Mouse (Mus musculus): Measurements from ENCODE around the gene Chd1.
"Not testable (repeated sequence)": the region's sequence is repeated elsewhere in the genome, so short reads cannot be mapped to it uniquely, and the experiment has no call there.

Chd1 gene

GRCm38 (mm10) chr17:15704475-15705300 lies at the start of gene Chd1:
Gene Chd1 (plus strand): TSS chr17:15704967.
- DNase-seq (ENCODE audit: low spot score in 2 of 2), result peak; percentile 89 to 95

GRCm38 (mm10) chr17:15656881-15657607 lies 47.7 kb upstream of the Chd1 start:
- no peak for DNase-seq (ENCODE audit: low spot score in 2 of 2)

DNA sequence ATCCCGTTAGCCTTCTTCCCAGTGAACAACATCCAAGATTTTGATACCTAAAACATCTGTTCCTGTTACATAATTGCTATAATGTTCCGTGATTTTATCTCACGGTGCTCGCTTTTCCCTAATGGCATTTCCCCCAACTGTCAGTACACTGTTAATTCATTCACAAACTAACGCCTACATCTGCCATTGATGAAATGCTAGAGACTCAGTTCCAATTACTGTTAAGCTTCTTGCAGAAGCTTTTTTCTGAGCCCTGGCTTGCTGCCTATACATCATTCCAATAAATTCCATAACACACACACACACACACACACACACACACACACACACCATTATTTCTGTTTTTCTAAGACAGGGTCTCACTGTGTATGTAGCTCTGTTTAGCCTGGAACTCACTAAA lies 31.9 kb upstream of the Chd1 start:
- DNase-seq (ENCODE audit: low spot score in 2 of 2), result no peak

DNA sequence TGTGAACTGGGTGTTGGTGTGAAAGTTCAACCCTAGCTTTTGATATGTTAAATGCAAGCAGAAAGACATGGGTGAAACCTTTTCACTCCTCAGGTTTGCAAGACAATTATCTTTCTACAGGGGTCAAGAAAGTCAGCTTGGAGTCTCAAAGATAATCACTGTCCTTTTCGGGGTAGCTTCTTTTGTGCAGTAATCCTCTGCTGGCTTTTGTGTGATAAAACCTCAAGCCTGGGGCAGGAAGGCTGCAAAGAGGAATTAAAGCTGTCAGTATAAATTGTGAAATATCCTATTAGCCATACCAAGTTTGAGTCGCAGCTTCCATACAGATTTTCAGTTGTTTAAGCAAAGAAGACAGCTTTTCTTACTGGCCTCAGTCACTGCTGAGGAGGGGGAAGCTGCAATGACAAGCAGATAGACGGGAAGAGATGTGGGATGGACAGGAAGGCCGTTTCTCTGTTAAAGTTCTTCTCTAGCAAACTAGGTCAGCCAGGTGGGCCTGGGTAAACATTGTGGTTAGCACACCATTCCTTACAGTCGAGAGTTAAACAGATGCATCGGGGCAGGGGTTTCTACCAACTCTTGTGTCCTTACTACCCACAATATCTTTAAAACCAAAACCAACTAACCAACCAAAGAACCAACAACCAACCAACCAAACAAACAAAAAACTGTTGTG lies 26.7 kb upstream of the Chd1 start:
- DNase-seq (ENCODE audit: low spot score in 2 of 2), result no peak

GRCm38 (mm10) chr17:15679966-15680630 lies 24.7 kb upstream of the Chd1 start:
- DNase-seq (ENCODE audit: low spot score in 2 of 2), result no peak

DNA sequence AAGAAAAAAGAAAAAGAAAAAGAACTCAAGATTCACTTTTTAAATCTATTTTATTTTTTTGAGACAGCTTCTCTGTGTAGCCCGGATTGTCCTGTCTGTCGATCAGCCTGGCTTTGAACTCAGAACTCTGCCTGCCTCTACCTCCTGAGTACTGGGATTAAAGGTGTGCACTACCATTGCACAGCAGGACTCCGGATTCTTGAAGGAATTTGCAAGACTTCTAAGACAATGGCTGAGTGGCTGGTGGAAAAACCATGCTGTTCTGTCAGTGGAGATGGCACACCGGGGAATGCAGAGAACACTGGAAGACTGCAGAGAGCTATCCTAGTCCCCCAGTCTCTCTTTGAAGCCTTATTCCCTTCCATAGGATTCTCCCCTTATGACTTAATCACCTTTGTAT lies 24.1 kb upstream of the Chd1 start:
- no peak for DNase-seq (ENCODE audit: low spot score in 2 of 2)

GRCm38 (mm10) chr17:15686396-15686795 lies 18.4 kb upstream of the Chd1 start:
- DNase-seq (ENCODE audit: low spot score in 2 of 2), result no peak

DNA sequence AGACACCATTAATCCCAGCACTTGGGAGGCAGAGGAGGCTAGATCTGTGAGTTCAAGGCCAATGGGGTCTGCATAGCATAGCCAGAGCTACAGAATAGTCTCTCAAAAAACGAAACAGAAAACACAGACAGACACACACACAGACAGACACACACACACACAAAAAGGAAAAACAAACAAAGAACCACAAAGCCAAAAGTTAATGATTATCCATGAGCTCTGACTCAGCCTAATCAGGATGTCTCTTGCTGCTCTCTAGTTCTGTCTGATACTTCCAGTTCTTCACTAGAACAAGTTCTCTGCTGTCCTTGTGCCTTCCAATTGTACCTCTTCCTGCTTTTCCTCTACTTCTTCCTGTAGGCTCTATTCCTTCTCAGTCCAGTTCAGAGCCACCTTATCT lies 14.5 kb upstream of the Chd1 start:
- DNase-seq (ENCODE audit: low spot score in 2 of 2), result no peak

DNA sequence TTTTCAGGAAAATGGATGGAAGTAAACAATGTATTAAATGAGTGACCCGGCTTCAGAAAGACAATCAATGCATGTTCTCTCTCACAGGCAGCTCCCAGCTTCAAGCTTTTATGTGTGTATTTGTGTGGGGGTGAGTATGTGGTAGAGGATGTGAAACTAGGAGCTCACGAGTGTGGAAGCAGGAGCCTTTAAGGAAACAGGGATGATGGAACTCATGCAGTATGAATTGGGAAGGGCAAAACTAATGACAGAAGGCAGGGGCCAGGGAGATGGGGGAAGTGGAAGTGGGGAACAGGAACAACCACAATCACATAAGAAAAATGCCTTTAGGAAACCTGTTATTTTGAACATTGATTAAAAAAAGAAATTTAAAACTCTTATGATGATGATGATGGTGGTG lies 9.2 kb upstream of the Chd1 start:
- no peak for DNase-seq (ENCODE audit: low spot score in 2 of 2)

DNA sequence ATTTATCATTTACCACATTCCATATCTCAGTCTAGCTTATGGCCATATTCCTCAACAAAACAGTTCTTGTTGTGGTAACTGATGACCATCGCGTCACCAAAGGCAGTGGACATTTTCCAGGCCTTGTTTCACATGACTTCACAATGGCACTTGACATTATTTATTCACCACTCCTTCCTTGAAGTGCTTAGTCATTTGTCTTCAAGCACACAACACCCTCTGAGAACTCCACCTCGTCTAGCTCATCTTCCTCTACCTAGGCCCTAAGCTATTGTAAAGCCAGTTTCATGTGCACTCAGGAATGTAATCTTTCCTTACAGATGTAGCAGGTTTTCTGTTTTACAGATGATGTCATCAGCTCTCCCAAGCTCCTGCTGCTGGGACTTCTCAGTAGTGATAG lies 5.8 kb upstream of the Chd1 start:
- no peak for DNase-seq (ENCODE audit: low spot score in 2 of 2)

- DNase-seq (ENCODE audit: low spot score in 2 of 2), result no peak
Observed at GRCm38 (mm10) chr17:15701505-15701904, 3.3 kb upstream of the Chd1 start.

DNA sequence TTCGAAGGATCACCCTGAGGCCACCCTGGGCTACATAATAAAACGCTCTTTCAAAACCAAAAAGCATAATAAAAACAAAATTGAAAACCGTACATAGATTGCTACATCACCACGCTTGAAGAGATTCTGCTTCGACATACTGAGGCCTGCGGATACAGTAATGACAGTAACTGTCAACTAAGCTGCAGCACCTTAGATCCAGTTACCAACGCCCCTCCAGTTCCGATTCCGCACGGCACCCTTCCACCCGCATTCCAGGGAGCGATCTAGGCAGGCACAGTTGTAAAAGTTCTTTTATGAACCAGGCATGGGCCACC lies 651 bp upstream of the Chd1 start:
- no peak for DNase-seq (ENCODE audit: low spot score in 2 of 2)

GRCm38 (mm10) chr17:15705303-15706284 lies 827 bp downstream of the Chd1 start:
- DNase-seq (ENCODE audit: low spot score in 2 of 2), result peak; percentile 50 to 80

GRCm38 (mm10) chr17:15714507-15714906 lies 9.7 kb downstream of the Chd1 start:
- DNase-seq (ENCODE audit: low spot score in 2 of 2), result no peak

GRCm38 (mm10) chr17:15715013-15715902 lies 10.5 kb downstream of the Chd1 start:
- peak; percentile 52 to 75 for DNase-seq (ENCODE audit: low spot score in 2 of 2)

GRCm38 (mm10) chr17:15715940-15716339 lies 11.2 kb downstream of the Chd1 start:
- DNase-seq (ENCODE audit: low spot score in 2 of 2), result no peak

GRCm38 (mm10) chr17:15720841-15721240 lies 16.1 kb downstream of the Chd1 start:
- no peak for DNase-seq (ENCODE audit: low spot score in 2 of 2)

DNA sequence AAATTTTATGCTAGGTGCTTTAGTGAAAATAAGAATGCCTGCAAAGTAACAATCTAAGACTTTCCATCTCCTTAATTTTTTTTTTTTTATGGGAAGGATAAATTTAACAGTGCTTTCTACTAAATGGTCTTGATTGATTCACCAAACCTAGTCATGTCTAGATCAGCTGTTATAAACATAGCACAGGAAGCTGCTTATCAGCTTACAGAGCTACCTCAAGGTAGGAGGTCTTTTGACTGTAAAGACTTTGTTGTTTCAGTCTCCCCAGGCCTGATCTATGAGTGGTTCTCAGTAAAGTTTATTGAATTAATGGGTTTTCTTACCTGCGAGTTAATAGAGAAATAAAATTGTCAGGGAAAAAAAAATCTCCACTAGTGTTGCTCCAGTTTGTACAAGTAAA lies 18.5 kb downstream of the Chd1 start:
- DNase-seq (ENCODE audit: low spot score in 2 of 2), result no peak

DNA sequence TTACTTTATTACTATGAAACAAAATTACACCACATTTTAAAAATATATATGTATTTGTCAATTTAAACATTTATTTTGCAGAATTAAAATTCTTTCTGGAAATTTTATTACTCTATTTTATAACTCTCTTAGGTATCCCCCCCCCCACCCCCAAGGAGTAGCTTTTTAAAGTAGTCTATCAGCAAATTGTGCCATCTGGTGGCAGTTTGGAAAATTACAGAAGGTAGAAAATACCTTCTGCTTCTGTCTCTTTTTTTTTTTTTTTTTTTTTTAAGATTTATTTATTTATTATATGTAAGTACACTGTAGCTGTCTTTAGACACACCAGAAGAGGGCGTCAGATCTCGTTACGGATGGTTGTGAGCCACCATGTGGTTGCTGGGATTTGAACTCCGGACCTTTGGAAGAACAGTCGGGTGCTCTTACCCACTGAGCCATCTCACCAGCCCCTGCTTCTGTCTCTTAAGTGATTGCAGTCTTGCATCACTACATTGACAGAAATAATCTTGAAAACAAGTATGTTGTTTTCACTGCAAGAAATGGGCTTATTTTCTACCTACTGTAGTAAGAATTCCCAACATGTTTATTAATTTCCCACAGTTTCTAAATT lies 19.2 kb downstream of the Chd1 start:
- DNase-seq (ENCODE audit: low spot score in 2 of 2), result not testable (repeated sequence)

DNA sequence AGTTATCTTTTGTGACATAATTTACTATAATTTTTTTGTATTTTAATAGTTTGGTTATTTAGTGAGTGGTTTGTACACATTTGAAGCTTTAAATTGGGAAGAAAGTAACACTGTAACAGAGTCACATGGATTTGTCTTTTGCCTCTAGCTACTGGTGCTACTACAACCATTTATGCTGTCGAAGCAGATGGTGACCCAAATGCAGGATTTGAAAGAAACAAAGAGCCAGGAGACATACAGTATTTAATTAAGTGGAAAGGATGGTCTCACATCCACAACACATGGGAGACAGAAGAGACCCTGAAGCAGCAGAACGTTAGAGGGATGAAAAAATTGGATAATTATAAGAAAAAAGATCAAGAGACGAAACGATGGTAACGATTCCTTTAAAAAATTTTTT lies 26.9 kb downstream of the Chd1 start:
- no peak for DNase-seq (ENCODE audit: low spot score in 2 of 2)

All from spleen, postnatal 4 days (tissue).